Mouse (Mus musculus) granulocyte monocyte progenitor cell, adult 5-6 weeks (primary cell): ENCODE results near the gene Zfp664. TPM values are rescaled to one million over a fixed set of nuclear protein-coding genes. Genes with fewer than 3 reads are reported as not detected.
A peak's percentile ranks its signal among the peaks of the same experiment; 100 is the strongest.

Source experiments
- ATAC-seq: replicated peaks from 2 replicates; pipeline ENCODE4 v1.8.0; 2016; ENCODE audit warnings: mild to moderate bottlenecking, moderate TSS enrichment, inconsistent platforms; ENCODE audit not compliant: poor library complexity, severe bottlenecking
- total RNA-seq, 2 experiments: library from RNA; stranded (forward) in 1 of 2; stranded (reverse) in 1 of 2; fragments of 200-712, 200-1000 nt in 1 of 2; fragments of >200 nt in 1 of 2; fragmentation: Nextera tagmentation in 1 of 2; gene quantifications; 2 replicates each; pipeline ENCODE4 v1.2.3; 2014 to 2017

The Zfp664 gene
- total RNA-seq, 2 experiments from 2014 or later: 11.6 to 13.1 TPM

DNA sequence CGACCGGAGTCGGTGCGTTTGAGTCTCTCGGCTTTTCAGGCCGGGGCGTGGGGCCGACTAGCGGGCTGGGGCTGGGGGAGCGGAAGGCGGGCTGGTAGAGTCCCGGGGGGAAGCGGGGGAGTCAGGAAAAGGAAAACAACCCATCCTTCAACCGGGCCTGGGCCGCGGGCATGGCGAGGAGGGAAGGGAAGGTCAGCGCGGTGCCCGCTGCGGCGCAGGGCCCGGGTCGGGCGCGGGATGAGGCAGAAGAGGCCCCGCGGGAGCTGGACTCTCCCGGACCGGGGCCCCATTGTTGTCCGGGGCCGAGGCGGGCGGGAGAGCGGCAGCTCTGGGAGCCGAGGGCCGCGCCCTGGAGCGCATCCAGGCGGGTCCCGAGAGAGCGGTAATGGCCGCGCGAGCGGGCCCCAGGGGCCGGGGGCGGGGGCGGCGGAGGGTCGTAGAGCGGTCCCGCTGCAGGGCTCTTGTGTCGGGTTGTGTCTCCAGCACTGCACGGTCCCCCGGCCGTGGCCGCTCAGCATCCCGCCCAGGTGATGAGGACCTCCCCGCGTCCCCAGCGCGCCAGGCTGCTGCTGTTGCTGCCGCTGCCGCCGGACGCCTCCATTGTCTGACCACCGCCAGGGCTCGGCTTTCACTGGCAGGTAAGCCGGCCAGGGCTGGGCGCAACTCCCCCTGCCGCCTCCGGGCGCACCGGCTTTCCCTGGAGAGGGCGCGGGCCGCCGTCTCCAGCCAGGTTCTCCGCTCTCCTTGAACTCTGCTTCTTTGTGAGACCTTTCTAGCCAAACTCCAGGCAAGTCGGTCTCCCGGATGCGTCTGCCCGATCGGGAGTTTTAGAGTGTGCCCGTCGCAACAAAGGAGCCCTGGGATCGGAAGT lies 615 bp downstream of the Zfp664 start:
- ATAC-seq: peak; percentile 2; the same call in 1 of the 2 replicates

DNA sequence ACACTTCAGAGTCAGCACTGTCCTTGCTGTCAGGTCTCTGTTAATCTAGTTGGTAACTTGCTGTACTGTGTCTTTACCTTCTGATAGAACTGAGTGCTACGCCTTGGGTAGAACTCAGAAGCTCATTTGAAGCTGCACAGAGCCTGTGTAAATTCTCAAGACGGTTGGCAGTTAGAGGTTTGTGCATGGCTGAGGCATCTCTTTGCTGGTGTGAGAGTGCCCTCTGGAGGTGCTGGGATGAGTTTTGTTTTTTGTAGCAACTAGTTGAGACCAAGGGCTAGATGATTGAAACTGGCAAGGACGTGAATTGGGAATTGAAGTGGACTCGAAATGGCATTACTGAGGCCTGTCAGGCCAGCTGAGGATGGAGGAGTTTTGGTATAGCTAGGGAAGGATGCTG lies 6.5 kb downstream of the Zfp664 start:
- peak; percentile 44 for ATAC-seq

DNA sequence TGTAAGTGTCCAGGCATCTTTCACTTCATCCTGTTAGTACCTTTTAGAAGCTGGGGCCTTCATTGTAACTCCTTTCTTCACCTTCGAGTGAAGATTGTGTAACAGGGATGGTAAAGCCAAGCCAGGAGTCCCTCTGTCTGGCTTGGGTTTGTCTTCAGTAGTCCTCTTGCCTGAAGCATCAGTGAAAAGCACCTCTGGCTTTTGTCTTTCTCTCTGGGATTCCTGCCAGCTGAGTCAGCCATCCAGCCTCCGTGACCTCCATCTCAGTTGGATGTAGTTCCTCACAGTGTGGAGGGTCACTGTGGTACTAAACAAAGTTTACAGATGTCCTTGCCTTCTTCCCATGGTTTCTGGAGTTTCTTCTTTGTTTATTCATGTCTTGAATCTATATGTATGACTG lies 9.5 kb downstream of the Zfp664 start:
- ATAC-seq: no peak

DNA sequence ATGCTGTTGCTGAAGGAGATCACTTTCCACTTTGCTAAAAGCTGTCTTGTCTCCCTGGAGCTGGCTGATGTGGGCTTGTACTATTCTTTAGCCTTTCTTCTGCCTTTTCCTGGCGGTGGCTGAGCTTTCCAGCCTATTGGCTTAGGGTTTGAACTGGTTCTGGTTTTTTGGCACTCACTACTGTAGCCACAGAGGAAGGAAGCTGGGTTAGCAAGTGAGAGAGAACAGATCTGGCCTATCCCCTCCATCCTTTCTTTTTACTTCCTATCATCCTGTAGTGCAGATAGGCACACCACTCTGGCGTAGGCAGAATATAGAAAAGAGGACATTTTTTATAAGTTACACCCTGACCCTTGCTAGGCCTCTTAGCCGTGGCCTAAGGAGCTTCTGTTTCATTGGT lies 10.6 kb downstream of the Zfp664 start:
- ATAC-seq: peak; percentile 80

DNA sequence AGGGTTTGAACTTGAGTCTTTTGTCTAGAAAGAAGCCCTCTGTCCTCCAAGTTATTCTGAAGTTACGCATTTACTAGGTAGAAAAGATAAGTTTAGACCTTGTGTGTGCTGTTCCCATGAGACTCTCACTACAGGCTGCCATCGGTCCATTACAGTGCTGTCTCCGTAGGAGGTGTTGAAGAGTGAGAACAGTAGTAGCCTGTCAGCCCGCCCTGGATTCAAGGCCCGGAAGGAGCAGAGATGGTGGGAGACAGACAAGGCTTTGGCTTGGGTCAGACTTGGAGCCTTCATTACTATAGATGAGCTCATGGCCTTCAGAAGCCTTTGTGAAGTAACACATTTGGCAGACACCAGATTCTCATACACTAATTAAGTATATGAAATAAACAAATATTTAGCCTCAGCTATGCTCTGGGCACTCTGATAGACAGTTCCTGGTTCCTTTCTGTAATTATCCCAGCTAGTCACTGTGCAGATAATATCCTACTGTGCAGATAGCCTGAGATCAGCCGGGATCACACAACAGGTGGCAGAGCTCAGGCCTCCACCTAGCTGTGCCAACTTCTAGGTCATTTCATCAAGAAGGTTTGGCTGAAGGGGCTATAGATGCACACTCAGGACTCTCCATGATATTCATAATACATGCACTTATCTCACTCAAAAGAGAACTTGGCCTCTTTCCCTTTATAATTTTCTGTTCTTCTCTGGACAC lies 11.6 kb downstream of the Zfp664 start:
- no peak for ATAC-seq

DNA sequence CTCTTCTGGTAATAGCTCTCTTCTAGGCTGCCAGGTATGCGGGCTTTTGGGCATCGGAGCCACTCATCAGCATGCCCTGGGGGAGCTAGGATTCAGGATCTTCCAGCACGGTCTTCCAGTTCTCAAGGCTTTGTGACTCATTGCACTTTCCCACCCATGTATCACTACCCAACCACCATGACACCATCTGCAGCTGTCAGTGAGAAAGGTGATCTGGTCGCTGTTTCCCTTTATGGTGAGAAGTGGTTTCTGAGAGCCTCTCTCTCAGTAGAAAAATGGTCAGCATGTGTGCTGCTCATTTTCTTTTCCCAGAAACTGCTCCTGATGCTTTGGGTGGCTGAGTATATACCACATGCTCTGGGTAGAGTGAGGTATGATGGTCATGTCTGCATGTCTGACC lies 16.8 kb downstream of the Zfp664 start:
- ATAC-seq: no peak

DNA sequence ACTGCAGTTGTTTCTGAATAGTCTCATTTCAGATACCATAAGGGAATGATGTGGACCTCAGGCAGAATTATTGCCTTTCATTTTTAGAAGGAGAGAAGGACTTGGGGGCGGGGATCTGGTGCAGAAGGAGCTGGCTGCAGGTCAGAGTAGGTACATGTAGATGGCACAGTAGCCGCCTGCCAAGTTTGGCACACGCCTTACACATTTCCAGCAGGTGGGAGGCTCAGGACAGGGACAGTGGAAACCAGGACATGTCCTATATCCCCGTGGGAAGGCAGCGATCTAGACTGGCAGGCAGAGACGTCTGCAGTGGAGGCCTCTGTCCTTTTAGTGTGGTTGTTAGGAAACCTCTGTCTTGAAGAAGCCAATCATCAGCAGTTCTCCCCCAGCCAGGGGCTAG lies 17.3 kb downstream of the Zfp664 start:
- no peak for ATAC-seq

DNA sequence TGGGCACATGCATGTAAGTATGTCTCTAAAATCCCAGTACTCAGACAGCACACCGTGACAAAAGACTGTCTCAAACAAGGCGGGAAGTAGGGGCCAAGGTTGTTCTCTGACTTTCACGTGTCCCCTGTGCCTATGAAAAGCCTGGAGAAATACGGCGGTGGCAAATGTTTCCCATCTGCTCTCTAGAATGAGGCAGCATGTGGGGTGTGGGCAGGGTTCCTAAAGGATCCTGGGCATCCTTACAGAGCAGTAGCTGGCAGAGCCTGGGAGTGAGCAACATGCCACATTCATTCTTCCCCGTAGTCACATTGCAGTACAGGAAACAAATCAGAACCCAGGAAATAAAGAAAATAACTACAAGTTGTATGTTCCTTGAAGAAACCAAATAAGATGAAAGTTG lies 21.4 kb downstream of the Zfp664 start:
- no peak for ATAC-seq

DNA sequence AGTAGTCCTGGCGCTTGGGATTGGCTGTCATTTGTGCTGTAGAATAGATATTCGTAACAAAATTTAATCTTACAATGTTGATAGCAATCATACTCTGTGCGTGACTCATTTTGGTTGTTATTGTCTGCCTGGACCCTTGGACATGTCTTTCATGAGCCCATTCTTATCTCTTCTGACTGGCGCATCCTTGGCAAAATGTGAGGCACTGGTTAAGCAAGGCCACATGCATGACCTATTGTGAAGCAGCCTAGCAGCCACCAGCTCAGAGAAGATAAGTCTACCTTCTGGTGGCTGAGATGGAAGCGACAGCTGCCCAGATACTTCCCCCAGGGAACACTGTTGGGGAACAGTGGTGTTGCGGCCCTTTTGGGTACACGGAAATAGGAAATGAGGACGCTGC lies 26.2 kb downstream of the Zfp664 start:
- ATAC-seq: no peak

DNA sequence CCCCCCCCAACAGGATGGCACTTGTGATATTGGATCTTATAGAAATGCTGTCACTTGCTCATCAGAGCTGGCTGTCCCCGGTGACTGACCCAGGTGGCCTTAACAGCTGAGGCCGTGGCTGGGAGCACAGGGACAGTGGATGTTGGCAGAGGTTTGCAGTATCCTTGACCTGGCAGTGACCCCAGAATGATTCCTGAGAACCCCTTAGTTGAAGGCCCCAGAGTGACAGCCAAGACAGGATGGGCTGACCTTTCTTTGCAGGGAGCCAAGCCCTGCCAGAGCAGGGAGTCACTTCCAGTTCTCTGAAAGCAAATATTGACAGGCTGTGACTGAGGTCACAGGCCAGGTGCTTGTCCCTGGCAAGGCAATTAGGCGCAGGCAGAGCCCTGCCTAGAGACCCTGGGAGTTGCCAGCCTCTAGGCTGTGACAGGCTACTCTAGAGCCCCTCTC lies 29.5 kb downstream of the Zfp664 start:
- no peak for ATAC-seq

DNA sequence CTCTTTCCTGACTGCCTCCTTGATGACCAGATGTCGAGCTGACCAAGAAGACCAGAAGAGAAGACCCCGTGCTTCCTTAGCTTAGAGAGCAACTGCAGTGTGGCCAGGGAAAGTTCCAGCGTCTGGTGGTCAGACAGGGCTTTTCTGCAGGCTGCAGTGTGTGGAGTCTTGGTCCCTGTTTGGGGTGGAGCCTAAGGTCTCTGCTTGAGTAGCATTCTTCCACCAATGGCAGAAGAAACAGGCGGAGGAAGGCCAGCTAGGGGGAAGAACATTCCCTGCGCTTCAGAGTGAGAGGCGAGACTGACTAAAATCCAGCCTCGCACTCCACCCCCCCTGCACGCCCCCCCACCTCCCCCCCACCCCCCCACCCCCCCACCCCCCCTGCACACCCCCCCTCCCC lies 33.6 kb downstream of the Zfp664 start:
- no peak for ATAC-seq

DNA sequence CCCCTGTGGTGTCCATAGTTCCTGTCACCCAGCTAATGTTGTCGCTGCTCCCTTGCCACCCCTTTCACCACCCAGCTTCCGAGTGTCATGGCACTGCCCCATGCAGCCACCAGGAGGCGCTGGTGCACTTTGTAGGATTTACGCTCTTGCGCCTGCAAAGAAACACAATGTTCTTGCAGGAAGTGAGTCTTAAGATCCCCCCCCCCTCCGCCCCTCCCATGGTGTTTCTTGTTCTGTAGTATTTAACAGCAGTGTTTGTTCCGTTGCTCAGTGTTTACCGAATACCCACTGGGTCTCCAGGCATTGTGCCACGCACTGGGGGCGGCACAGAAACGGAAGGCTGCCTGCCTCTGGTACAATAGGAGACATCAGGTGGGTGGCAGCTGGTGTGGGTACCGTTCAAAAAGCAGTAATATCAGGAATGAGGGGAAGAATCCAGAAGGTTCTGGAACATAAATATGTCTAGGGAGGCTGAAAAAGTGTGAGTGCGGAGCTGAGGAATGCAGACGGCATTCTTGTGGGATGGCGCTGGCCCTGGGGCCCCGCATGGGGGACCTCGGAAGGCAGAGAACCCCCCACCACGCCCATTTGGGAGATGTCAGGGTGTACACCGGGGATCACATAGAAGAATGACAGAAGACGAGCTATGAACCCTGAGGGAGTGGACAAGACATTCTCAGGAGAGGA lies 37.6 kb downstream of the Zfp664 start:
- ATAC-seq: peak; percentile 95

DNA sequence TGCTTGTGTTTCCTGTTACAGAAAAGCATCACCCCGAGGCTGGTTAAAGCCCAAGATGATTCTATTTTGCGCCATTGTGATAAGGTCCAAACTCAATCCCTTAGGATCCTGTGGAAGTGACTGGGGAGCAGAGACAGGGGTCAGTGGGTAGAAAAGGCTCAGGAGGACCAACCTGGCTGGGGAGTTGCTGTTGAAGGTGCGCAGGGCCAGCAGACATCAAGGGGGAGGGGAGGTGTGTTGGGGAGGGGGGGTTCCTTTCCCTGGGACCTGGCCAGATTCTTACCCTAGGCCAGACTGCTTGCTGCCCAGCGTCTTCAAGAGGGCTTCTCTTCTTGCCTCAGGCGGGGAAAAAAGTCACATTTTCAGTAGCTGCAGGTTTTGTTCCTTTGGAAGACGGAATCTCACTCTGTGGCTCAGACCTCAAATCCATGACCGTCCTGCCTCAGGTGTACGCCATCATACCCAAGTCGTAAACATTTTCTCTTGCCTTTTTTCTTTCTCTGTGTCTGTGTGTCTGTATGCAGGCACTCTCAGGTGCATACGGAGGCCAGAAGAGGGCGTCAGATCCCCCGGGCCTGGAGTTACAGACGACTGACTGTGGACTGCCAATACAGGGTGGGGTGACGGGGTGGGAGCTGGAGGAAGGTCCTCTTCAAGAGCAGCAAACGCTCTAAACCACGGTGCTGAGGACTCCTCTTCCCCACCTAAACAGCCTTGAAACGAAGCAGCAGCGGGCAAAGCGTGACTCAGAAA lies 38.4 kb downstream of the Zfp664 start:
- no peak for ATAC-seq

DNA sequence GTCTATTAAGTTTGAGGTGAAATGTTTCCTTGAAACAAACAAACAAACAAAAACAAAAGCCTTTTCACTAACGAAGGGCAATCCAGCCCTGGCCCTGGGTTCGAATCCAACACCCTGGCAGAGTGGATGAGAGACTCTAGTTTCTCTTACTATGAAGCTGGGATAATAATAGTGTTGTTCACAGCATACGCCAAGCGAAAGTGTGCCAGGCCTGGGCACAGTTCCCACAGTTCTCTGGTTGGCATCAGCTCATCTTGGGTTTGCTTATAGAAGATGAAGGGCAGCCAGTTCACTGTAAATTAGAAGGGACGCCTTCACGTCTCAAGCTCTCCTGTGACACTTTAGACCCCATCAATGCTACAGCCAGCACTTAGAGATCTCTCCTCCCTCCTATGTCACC lies 39.2 kb downstream of the Zfp664 start:
- no peak for ATAC-seq

DNA sequence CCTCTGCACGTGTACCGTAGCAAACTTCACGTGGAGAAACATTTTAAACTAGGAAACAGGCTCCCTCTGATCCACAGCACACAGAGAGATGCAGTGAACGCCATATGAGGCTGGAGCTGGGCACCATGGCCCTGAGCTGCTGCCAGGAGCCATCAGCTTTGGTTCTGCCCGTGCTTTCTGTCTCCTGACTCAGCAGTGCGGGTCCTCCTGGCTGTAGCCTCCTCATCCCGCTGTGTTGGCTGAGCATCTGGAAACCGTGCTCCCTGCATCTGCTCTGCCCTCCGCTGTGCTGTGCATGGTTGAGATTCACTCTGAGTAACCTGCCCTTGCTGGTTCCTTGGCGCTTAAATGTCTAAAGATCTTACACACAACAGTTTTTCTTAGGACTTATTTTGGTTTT lies 39.7 kb downstream of the Zfp664 start:
- no peak for ATAC-seq

DNA sequence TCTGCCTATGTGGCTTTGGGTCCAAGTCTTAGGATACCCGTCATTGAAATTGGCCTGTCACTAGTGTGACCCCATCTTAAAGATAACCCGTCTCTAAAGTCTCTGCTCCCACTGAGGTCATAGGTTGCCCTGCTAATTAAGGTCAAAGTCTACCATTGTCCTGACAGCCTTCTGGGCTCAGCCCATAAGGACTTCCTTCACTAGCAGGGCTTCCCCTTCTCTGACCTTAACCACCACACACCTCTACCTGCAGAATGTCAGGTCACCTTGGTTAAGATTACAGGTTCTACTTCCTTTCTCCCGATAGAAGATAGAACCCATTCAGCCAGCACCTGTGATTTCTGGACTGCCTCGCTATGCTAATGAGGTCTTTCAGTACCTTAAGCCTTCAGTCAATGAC lies 41.4 kb downstream of the Zfp664 start:
- ATAC-seq: no peak

DNA sequence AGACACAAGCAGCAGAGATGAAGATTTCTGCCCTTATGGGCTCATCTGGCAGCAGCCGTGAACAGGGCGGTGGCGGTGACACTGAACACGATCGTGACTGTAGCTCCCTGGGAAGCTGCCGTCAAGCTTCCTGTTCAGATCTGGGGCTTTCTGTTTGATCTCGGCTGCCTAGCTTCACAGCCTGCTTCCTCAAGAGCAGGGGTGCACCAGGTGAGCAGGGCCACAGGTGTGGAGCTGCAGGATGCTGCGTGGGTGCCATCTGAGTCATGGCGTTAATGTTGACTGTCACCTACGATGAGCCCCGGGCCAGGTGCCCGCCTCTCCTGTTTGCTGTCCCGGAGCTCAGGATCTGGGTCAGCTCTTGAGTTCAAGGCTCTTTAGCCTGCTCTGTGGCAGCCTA lies 44.4 kb downstream of the Zfp664 start:
- ATAC-seq: no peak

DNA sequence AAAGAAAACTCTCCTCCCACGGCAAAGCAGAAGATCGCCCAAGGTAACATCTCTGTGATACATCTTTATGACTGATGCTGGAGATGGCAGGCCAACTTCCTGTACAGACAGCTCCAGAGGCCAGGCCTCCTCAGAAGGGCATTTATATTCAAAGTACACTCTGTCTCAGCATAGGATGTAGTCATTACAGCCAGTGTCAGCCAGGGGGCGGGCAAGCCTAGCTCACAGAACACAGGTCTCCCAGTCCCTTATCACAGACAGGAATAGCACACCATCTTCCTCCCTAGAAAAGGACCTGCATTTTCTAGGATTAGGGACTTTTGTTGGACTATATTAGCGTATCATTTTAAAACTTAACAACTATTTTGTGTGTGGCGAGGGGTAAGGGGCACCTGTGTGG lies 46.4 kb downstream of the Zfp664 start:
- peak; percentile 92 for ATAC-seq

DNA sequence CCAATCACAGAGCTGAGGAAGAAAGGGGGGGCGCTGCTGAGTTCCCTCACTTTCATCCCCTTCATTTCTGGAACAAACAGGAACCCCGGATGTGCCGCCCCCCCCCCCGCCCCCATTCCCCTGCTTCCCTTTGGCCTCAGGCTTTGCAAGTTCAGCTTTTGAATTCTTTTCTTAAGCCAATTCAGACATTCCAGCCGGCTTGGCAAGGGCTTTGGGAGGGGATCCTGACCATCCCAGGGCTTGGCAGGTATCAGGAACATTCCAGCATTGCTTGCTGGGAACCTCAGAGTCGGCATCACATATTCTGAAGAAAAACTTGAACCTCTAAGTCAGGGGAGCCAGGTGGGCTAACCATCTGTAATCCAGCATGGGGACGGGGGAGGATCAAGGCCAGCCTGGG lies 49.8 kb downstream of the Zfp664 start:
- no peak for ATAC-seq
